29 mouse cellular contexts compared by ENCODE assay signal in genomic region chr19:6245806-6246205, GRCm38 (mm10). TPM values are rescaled to one million over a fixed set of nuclear protein-coding genes. Genes with fewer than 3 reads are reported as not detected.
"Had no signal": no experiment of that assay in that cellular context is flagged by ENCODE, and none has a peak within 500 bp of the region (broad histone marks: within the 10 kb centered on the region; RNA-seq: fewer than 3 reads in every experiment).

No protein-coding gene starts in this region.

- H3K27ac ChIP-seq: kidney, embryonic 15.5 days; limb, embryonic 10.5 days; limb, embryonic 13.5 days; liver, embryonic 12.5 days; liver, embryonic 15.5 days; lung, embryonic 15.5 days; midbrain, embryonic 10.5 days; midbrain, embryonic 13.5 days; neural tube, embryonic 12.5 days; neural tube, embryonic 15.5 days had no signal

- DNase-seq: kidney, adult 11 months; kidney, adult 8-10 months; kidney, postnatal 10 days; kidney, postnatal 36 days; liver; lung, adult 18-20 months; lung, postnatal 10 days; lung, postnatal 36 days; retina, postnatal 1 day; right cerebral cortex, postnatal 25 days; spleen, adult 18-20 months; thymus, adult 2 months; thymus, postnatal 14 days had no signal

- H3K4me3 ChIP-seq: kidney, embryonic 15.5 days; limb, embryonic 10.5 days; limb, embryonic 13.5 days; liver, embryonic 12.5 days; liver, embryonic 15.5 days; lung, embryonic 15.5 days; megakaryocyte, embryonic 14.5 days; midbrain, embryonic 10.5 days; midbrain, embryonic 13.5 days; myocyte; neural tube, embryonic 12.5 days; neural tube, embryonic 15.5 days had no signal

RNA-seq across cellular contexts. Expression of gene Gpha2, which starts 19.6 kb away (rescaled TPM):
- total RNA-seq: layer of hippocampus, postnatal 25 days; left cerebral cortex, adult 18-20 months; left cerebral cortex, postnatal 25 days; monocyte, adult 5-6 weeks had no signal
